Mouse (Mus musculus) olfactory bulb, adult 2 months (tissue): ENCODE measurements around the gene Gpr143. TPM values are rescaled to one million over a fixed set of nuclear protein-coding genes. Genes with fewer than 3 reads are reported as not detected.
A peak's percentile ranks its signal among the peaks of the same experiment; 100 is the strongest.
"Not testable (repeated sequence)": the region's sequence is repeated elsewhere in the genome, so short reads cannot be mapped to it uniquely, and the experiment has no call there.

ENCODE experiments used
- H3K27ac ChIP-seq: fragments of 200-500 bp; 2 replicates; pipeline ENCODE4 v1.5.1; 2012; ENCODE audit warnings: low read depth, low read length; ENCODE audit not compliant: insufficient read depth
- H3K4me1 ChIP-seq: fragments of 200-500 bp; 2 replicates; pipeline ENCODE4 v1.6.1; 2012; ENCODE audit warnings: low read length; ENCODE audit not compliant: control insufficient read depth, insufficient read depth
- H3K4me3 ChIP-seq: fragments of 200-500 bp; 2 replicates; pipeline ENCODE4 v1.5.1; 2012; ENCODE audit warnings: mild to moderate bottlenecking, low read depth, low read length, moderate library complexity; ENCODE audit not compliant: insufficient read depth
- CTCF ChIP-seq: fragments of 200-500 bp; IDR thresholded peaks from 2 replicates; pipeline ENCODE4 v1.5.1; 2012; ENCODE audit warnings: low read depth, mild to moderate bottlenecking, low read length, moderate library complexity; ENCODE audit not compliant: insufficient read depth
- POLR2A ChIP-seq: fragments of 200-500 bp; IDR thresholded peaks from 2 replicates; pipeline ENCODE4 v1.6.1; 2012; ENCODE audit warnings: mild to moderate bottlenecking, low read depth, low read length, moderate library complexity; ENCODE audit not compliant: insufficient read depth
- WGBS: fragments of 180-500 bp; shearing (Covaris S2); methylation state at CpG from one replicate; pipeline ENCODE4 v1.1.7; 2018; 5-methylcytosine and 5-hydroxymethylcytosine counted together
- polyA plus RNA-seq: library from polyadenylated mRNA; stranded (reverse); fragments of >200 nt; gene quantifications from 2 replicates; pipeline ENCODE4 v1.2.4, GENCODE M21; 2012; ENCODE audit warnings: low replicate concordance; ENCODE audit not compliant: missing spikeins, insufficient read depth, insufficient read length

The Gpr143 gene
- polyA plus RNA-seq, 1 experiment: not detected

- peak within 1 kb of the TSS; percentile 70 for H3K4me3 ChIP-seq
- no peak within 1 kb of the TSS for H3K27ac ChIP-seq
- H3K4me1 ChIP-seq: 0 out of 2 replicates have a peak, but pooled peaks cover 4% of the 10 kb centered on the region
- 8% methylated on average over 55 of the region's 55 CpGs for WGBS
- TF ChIP-seq CTCF (no peak), POLR2A (no peak)
Measured at GRCm38 (mm10) chrX:152768891-152769599, 12.7 kb upstream of the Gpr143 start, which contains the start of gene Shroom2. Gene Shroom2, minus strand, starts transcription at chrX:152769465.

GRCm38 (mm10) chrX:152769600-152770157 is 12.0 kb upstream of the Gpr143 start:
- Histone ChIP-seq H3K27ac (no peak overlapping the region), H3K4me3 (peak overlapping the region; percentile 70), H3K4me1 (0 out of 2 replicates have a peak, but pooled peaks cover 4% of the 10 kb centered on the region)
- 11% methylated on average over 46 of the region's 48 CpGs for WGBS
- no peak for TF ChIP-seq CTCF
- TF ChIP-seq POLR2A: no peak

- no peak for TF ChIP-seq CTCF
- 93% methylated on average over 1 of the region's 1 CpGs for WGBS
- no peak overlapping the region for H3K4me3 ChIP-seq
- H3K4me1 ChIP-seq: no peaks in the 10 kb centered on the region
- H3K27ac ChIP-seq: no peak overlapping the region
Measured at GRCm38 (mm10) chrX:152788129-152788528, 6.4 kb downstream of the Gpr143 start.

GRCm38 (mm10) chrX:152788611-152789010 is 6.9 kb downstream of the Gpr143 start:
- H3K4me3 ChIP-seq: no peak overlapping the region
- 84% methylated on average over 2 of the region's 2 CpGs for WGBS
- H3K27ac ChIP-seq: no peak overlapping the region
- no peaks in the 10 kb centered on the region for H3K4me1 ChIP-seq
- TF ChIP-seq CTCF (no peak), POLR2A (no peak)

GRCm38 (mm10) chrX:152805317-152805716 is 23.6 kb downstream of the Gpr143 start:
- Histone ChIP-seq H3K4me1 (no peaks in the 10 kb centered on the region), H3K4me3 (no peak overlapping the region), H3K27ac (no peak overlapping the region)
- TF ChIP-seq POLR2A (no peak), CTCF (no peak)

GRCm38 (mm10) chrX:152813339-152813738 is 31.6 kb downstream of the Gpr143 start:
- Histone ChIP-seq H3K4me1 (no peaks in the 10 kb centered on the region), H3K4me3 (no peak overlapping the region), H3K27ac (no peak overlapping the region)
- TF ChIP-seq CTCF (no peak), POLR2A (no peak)
- 68% methylated on average over 3 of the region's 3 CpGs for WGBS

GRCm38 (mm10) chrX:152818996-152819395 is 37.3 kb downstream of the Gpr143 start:
- H3K4me1 ChIP-seq: no peaks in the 10 kb centered on the region
- H3K27ac ChIP-seq: no peak overlapping the region
- TF ChIP-seq POLR2A: no peak
- no peak for TF ChIP-seq CTCF
- H3K4me3 ChIP-seq: no peak overlapping the region

GRCm38 (mm10) chrX:152831003-152831550 is 49.4 kb downstream of the Gpr143 start:
- H3K27ac ChIP-seq, H3K4me1 ChIP-seq, H3K4me3 ChIP-seq: not testable (repeated sequence)
- WGBS: no CpG with 5 or more reads among the region's 1 CpGs

- 28% methylated on average over 5 of the region's 5 CpGs for WGBS
- H3K4me3 ChIP-seq, H3K27ac ChIP-seq, H3K4me1 ChIP-seq: not testable (repeated sequence)
Measured at GRCm38 (mm10) chrX:152834940-152835339, 53.2 kb downstream of the Gpr143 start.
